Mouse (Mus musculus) cerebellum, adult 2 months (tissue): Measurements from ENCODE around the gene Fcna.

Experiments
- CTCF ChIP-seq: fragments of 200-500 bp; IDR thresholded peaks from 2 replicates; pipeline ENCODE4 v1.5.1; 2011; ENCODE audit warnings: low read depth, mild to moderate bottlenecking, control low read depth, low read length, moderate library complexity, borderline replicate concordance; ENCODE audit not compliant: insufficient read depth
- POLR2A ChIP-seq: fragments of 200-500 bp; IDR thresholded peaks from 2 replicates; pipeline ENCODE4 v1.6.1; 2011; ENCODE audit warnings: low read length, control low read depth, borderline replicate concordance; ENCODE audit not compliant: insufficient read depth

DNA sequence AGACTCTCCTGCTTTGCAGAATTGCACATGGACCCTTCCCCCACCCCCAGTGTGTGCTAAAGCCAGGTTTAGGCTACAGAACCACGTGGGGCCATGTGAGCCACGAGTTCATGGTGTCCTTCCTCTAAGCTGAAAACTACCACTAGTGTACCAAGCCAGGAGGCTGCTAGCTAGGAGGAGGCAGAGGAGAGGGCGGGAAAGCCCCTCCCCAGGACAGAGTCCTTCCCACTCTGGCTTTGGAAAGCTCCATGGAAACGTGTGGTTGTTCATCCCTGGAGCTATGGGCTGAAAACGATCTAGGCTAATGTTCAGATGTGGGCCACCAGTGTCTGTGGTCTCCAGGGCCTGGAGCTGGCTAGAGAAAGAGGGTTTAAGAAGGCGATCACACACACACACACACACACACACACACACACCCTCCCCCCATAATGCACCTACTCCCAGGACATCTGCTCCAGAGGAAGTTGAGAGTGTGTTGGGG lies 47.2 kb downstream of the Fcna start:
- no peak for TF ChIP-seq CTCF
- TF ChIP-seq POLR2A: no peak
